Mouse (Mus musculus) hindbrain, embryonic 10.5 days (tissue): ENCODE measurements around the gene Mrgpra3. TPM values are rescaled to one million over a fixed set of nuclear protein-coding genes. Genes with fewer than 3 reads are reported as not detected.

ENCODE experiments used
- DNase-seq: peaks from one replicate; pipeline ENCODE4 v3.0.0-alpha.2; 2017; ENCODE audit warnings: low spot score
- H3K27ac ChIP-seq: fragments of 300-500 bp; sonication (generic); 2 replicates; pipeline ENCODE4 v1.5.1; 2016; ENCODE audit warnings: mild to moderate bottlenecking, moderate library complexity
- H3K27me3 ChIP-seq: fragments of 300-500 bp; sonication (generic); 2 replicates; pipeline ENCODE4 v1.6.1; 2016; ENCODE audit warnings: mild to moderate bottlenecking; ENCODE audit not compliant: poor library complexity, insufficient read depth, severe bottlenecking
- H3K36me3 ChIP-seq: fragments of 300-500 bp; sonication (generic); 2 replicates; pipeline ENCODE4 v1.6.1; 2016; ENCODE audit warnings: mild to moderate bottlenecking, moderate library complexity
- H3K4me1 ChIP-seq: fragments of 300-500 bp; sonication (generic); replicated peaks from 2 replicates; pipeline ENCODE4 v1.6.1; 2016; ENCODE audit warnings: mild to moderate bottlenecking
- H3K4me3 ChIP-seq: fragments of 300-500 bp; sonication (generic); 2 replicates; pipeline ENCODE4 v1.5.1; 2016; ENCODE audit warnings: mild to moderate bottlenecking, moderate library complexity
- H3K9me3 ChIP-seq: fragments of 300-500 bp; sonication (generic); 2 replicates; pipeline ENCODE4 v1.6.1; 2016; ENCODE audit warnings: mild to moderate bottlenecking, moderate library complexity
- WGBS: fragments of 180-500 bp; shearing (Covaris S2); methylation state at CpG from one replicate; pipeline ENCODE4 v1.1.7; 2016; 5-methylcytosine and 5-hydroxymethylcytosine counted together
- polyA plus RNA-seq: library from polyadenylated mRNA; unstranded; fragments of >200 nt; fragmentation: Nextera tagmentation; extraction: Ambion mirVana; gene quantifications from 2 replicates; pipeline ENCODE4 v1.2.1, GENCODE M21; 2016

The Mrgpra3 gene
- polyA plus RNA-seq = not detected in 2 replicates

- no peak for DNase-seq
- no peak within 1 kb of the TSS for H3K27ac ChIP-seq
- H3K4me3 ChIP-seq = no peak within 1 kb of the TSS
- peaks cover 73% of the 10 kb centered on the region for H3K9me3 ChIP-seq
- 64% methylated on average over 2 of the region's 2 CpGs for WGBS
- H3K4me1 ChIP-seq = no peaks in the 10 kb centered on the region
- H3K27me3 ChIP-seq = no peaks in the 10 kb centered on the region
- no peaks in the 10 kb centered on the region for H3K36me3 ChIP-seq
Measured at GRCm38 (mm10) chr7:47601272-47601671, at the start of gene Mrgpra3. Gene Mrgpra3 (minus strand): TSS chr7:47601372.

Other genes with a start within 250 kb of the Mrgpra3 start
- gene Mrgpra1, start 247.1 kb downstream of the Mrgpra3 start, polyA plus RNA-seq = not detected in 2 replicates
- gene Mrgpra2a, start 149.2 kb downstream of the Mrgpra3 start, polyA plus RNA-seq = not detected in 2 replicates
- not detected in 2 replicates for gene Mrgpra2b, start 72.5 kb downstream of the Mrgpra3 start, polyA plus RNA-seq